Mouse (Mus musculus) right cerebral cortex, postnatal 14 days (tissue): ENCODE measurements around the gene H2-T23.

Experiments used
- DNase-seq: peaks from one replicate; pipeline ENCODE4 v3.0.0; 2022

H2-T23 gene

GRCm38 (mm10) chr17:35980363-35980754 lies 52.3 kb downstream of the H2-T23 start:
- DNase-seq, result peak; percentile 61
